Mouse (Mus musculus) MEL (cell line): ENCODE measurements around the gene Nfx1. TPM values are rescaled to one million over a fixed set of nuclear protein-coding genes. Genes with fewer than 3 reads are reported as not detected.
A peak's percentile ranks its signal among the peaks of the same experiment; 100 is the strongest.

Experiments
- DNase-seq: peaks from one replicate; pipeline ENCODE4 v3.0.0; 2011; ENCODE audit warnings: low read depth, low spot score
- H3K27ac ChIP-seq: 2 replicates; pipeline ENCODE4 v1.5.1; 2012; ENCODE audit warnings: low read depth, mild to moderate bottlenecking, control low read depth, low read length, moderate library complexity; ENCODE audit not compliant: control insufficient read depth
- H3K27me3 ChIP-seq, 2 experiments: fragments of 150-350 bp in 1 of 2; sonication (generic) in 1 of 2; 2 replicates each; pipeline ENCODE4 v1.6.1; 2012; ENCODE audit warnings: low read length in 2 of 2, mild to moderate bottlenecking in 2 of 2, improper control_type of control experiment in 1 of 2, moderate library complexity in 1 of 2; ENCODE audit not compliant: insufficient read depth in 2 of 2, control insufficient read depth in 1 of 2
- H3K36me3 ChIP-seq, 2 experiments: 2 replicates each; pipeline ENCODE4 v1.6.1; 2012 to 2014; ENCODE audit warnings: low read length in 2 of 2, improper control_type of control experiment in 1 of 2, inconsistent platforms in 1 of 2, mild to moderate bottlenecking in 1 of 2; ENCODE audit not compliant: insufficient read depth in 2 of 2, control insufficient read depth in 1 of 2
- H3K4me1 ChIP-seq, 2 experiments: fragments of 150-350 bp in 1 of 2; sonication (generic) in 1 of 2; 2 replicates each; pipeline ENCODE4 v1.6.1; 2012; ENCODE audit warnings: low read length in 2 of 2, improper control_type of control experiment in 1 of 2, mild to moderate bottlenecking in 1 of 2; ENCODE audit not compliant: insufficient read depth in 2 of 2, control insufficient read depth in 1 of 2
- H3K4me3 ChIP-seq, 2 experiments: fragments of 150-350 bp in 1 of 2; sonication (generic) in 1 of 2; 2 replicates each; pipeline ENCODE4 v1.5.1; 2012; ENCODE audit warnings: low read depth in 2 of 2, low read length in 2 of 2, mild to moderate bottlenecking in 2 of 2, moderate library complexity in 2 of 2, control low read depth in 1 of 2, improper control_type of control experiment in 1 of 2; ENCODE audit not compliant: control insufficient read depth in 1 of 2, insufficient read depth in 1 of 2
- H3K79me2 ChIP-seq: 2 replicates; pipeline ENCODE4 v1.6.1; 2012; ENCODE audit warnings: mild to moderate bottlenecking, low read length, moderate library complexity; ENCODE audit not compliant: control insufficient read depth, poor library complexity, insufficient read depth
- H3K9ac ChIP-seq: 2 replicates; pipeline ENCODE4 v1.6.1; 2012; ENCODE audit warnings: low read depth, mild to moderate bottlenecking, control low read depth, low read length, moderate library complexity; ENCODE audit not compliant: control insufficient read depth, poor library complexity, severe bottlenecking
- H3K9me3 ChIP-seq: fragments of 150-350 bp; sonication (generic); replicated peaks from 2 replicates; pipeline ENCODE4 v1.6.1; 2012; ENCODE audit warnings: mild to moderate bottlenecking, low read length, improper control_type of control experiment, moderate library complexity; ENCODE audit not compliant: insufficient read depth
- BHLHE40 ChIP-seq: IDR thresholded peaks from 2 replicates; pipeline ENCODE4 v1.6.1; 2012; ENCODE audit warnings: low read depth, mild to moderate bottlenecking, inconsistent platforms, low read length, improper control_type of control experiment, borderline replicate concordance
- CHD1 ChIP-seq: IDR thresholded peaks from 2 replicates; pipeline ENCODE4 v1.6.1; 2012; ENCODE audit warnings: low read depth, mild to moderate bottlenecking, inconsistent platforms, low read length, improper control_type of control experiment
- CTCF ChIP-seq, 3 experiments: IDR thresholded peaks in 2 of 3; conservative IDR thresholded peaks in 1 of 3; 2 replicates each; pipeline ENCODE4 v1.5.1; 2011 to 2012; ENCODE audit warnings: low read length in 3 of 3, low read depth in 2 of 3, mild to moderate bottlenecking in 2 of 3, improper control_type of control experiment in 1 of 3, inconsistent platforms in 1 of 3, mixed read lengths in 1 of 3, moderate library complexity in 1 of 3; ENCODE audit not compliant: control insufficient read depth in 1 of 3, insufficient read depth in 1 of 3, poor library complexity in 1 of 3, severe bottlenecking in 1 of 3
- ELF1 ChIP-seq: IDR thresholded peaks from 2 replicates; pipeline ENCODE4 v1.6.1; 2014; ENCODE audit warnings: low read depth, mild to moderate bottlenecking, inconsistent platforms, low read length, improper control_type of control experiment, moderate library complexity
- EP300 ChIP-seq, 2 experiments: IDR thresholded peaks; 2 replicates each; pipeline ENCODE4 v1.6.1; 2011; ENCODE audit warnings: improper control_type of control experiment in 2 of 2, low read length in 2 of 2, low read depth in 1 of 2, mild to moderate bottlenecking in 1 of 2
- ETS1 ChIP-seq: IDR thresholded peaks from 2 replicates; pipeline ENCODE4 v1.6.1; 2012; ENCODE audit warnings: low read depth, mild to moderate bottlenecking, inconsistent platforms, low read length, improper control_type of control experiment, moderate library complexity
- GATA1 ChIP-seq: IDR thresholded peaks from 2 replicates; pipeline ENCODE4 v1.6.1; 2011; ENCODE audit warnings: low read depth, low read length, improper control_type of control experiment
- HCFC1 ChIP-seq: IDR thresholded peaks from 2 replicates; pipeline ENCODE4 v1.6.1; 2012; ENCODE audit warnings: low read depth, mild to moderate bottlenecking, inconsistent platforms, low read length, improper control_type of control experiment, moderate library complexity
- MAFK ChIP-seq: IDR thresholded peaks from 2 replicates; pipeline ENCODE4 v1.6.1; 2011; ENCODE audit warnings: low read depth, mild to moderate bottlenecking, low read length, improper control_type of control experiment, borderline replicate concordance
- MAX ChIP-seq: IDR thresholded peaks from 2 replicates; pipeline ENCODE4 v1.6.1; 2011; ENCODE audit warnings: low read length, improper control_type of control experiment
- MAZ ChIP-seq: IDR thresholded peaks from 2 replicates; pipeline ENCODE4 v1.6.1; 2012; ENCODE audit warnings: low read depth, mild to moderate bottlenecking, inconsistent platforms, low read length, improper control_type of control experiment
- NRF1 ChIP-seq: IDR thresholded peaks from 2 replicates; pipeline ENCODE4 v1.6.1; 2014; ENCODE audit warnings: low read depth, mild to moderate bottlenecking, inconsistent platforms, low read length, improper control_type of control experiment, moderate library complexity; ENCODE audit not compliant: poor library complexity, insufficient read depth, severe bottlenecking
- POLR2A ChIP-seq, 2 experiments: IDR thresholded peaks; 2 replicates each; pipeline ENCODE4 v1.6.1; 2011 to 2012; ENCODE audit warnings: low read length in 2 of 2, mild to moderate bottlenecking in 2 of 2, control low read depth in 1 of 2, improper control_type of control experiment in 1 of 2, low read depth in 1 of 2, moderate library complexity in 1 of 2; ENCODE audit not compliant: control insufficient read depth in 1 of 2, insufficient read depth in 1 of 2, poor library complexity in 1 of 2
- POLR2AphosphoS2 ChIP-seq: IDR thresholded peaks from 2 replicates; pipeline ENCODE4 v1.6.1; 2011; ENCODE audit warnings: low read length, improper control_type of control experiment
- RAD21 ChIP-seq: IDR thresholded peaks from 2 replicates; pipeline ENCODE4 v1.6.1; 2011; ENCODE audit warnings: mild to moderate bottlenecking, low read depth, low read length, improper control_type of control experiment
- RCOR1 ChIP-seq: IDR thresholded peaks from 2 replicates; pipeline ENCODE4 v1.6.1; 2012; ENCODE audit warnings: low read depth, mild to moderate bottlenecking, inconsistent platforms, low read length, improper control_type of control experiment
- SMC3 ChIP-seq: IDR thresholded peaks from 2 replicates; pipeline ENCODE4 v1.6.1; 2011; ENCODE audit warnings: low read depth, low read length, improper control_type of control experiment
- TAL1 ChIP-seq: IDR thresholded peaks from 2 replicates; pipeline ENCODE4 v1.6.1; 2012; ENCODE audit warnings: mild to moderate bottlenecking, inconsistent platforms, low read length, moderate library complexity, mixed read lengths
- UBTF ChIP-seq: IDR thresholded peaks from 2 replicates; pipeline ENCODE4 v1.6.1; 2012; ENCODE audit warnings: low read depth, mild to moderate bottlenecking, inconsistent platforms, low read length, improper control_type of control experiment, moderate library complexity, borderline replicate concordance; ENCODE audit not compliant: insufficient read depth
- USF1 ChIP-seq: IDR thresholded peaks from 2 replicates; pipeline ENCODE4 v1.6.1; 2014; ENCODE audit warnings: low read depth, mild to moderate bottlenecking, inconsistent platforms, low read length, improper control_type of control experiment, moderate library complexity
- USF2 ChIP-seq, 2 experiments: IDR thresholded peaks; 2 replicates each; pipeline ENCODE4 v1.6.1; 2011 to 2012; ENCODE audit warnings: improper control_type of control experiment in 2 of 2, low read length in 2 of 2, borderline replicate concordance in 1 of 2, inconsistent platforms in 1 of 2, low read depth in 1 of 2, mild to moderate bottlenecking in 1 of 2; ENCODE audit not compliant: insufficient read depth in 1 of 2
- ZC3H11A ChIP-seq: IDR thresholded peaks from 2 replicates; pipeline ENCODE4 v1.6.1; 2012; ENCODE audit warnings: low read depth, mild to moderate bottlenecking, inconsistent platforms, low read length, improper control_type of control experiment
- ZKSCAN1 ChIP-seq: IDR thresholded peaks from 2 replicates; pipeline ENCODE4 v1.6.1; 2012; ENCODE audit warnings: low read depth, mild to moderate bottlenecking, inconsistent platforms, low read length, improper control_type of control experiment, moderate library complexity
- ZMIZ1 ChIP-seq: IDR thresholded peaks from 2 replicates; pipeline ENCODE4 v1.6.1; 2012; ENCODE audit warnings: low read depth, mild to moderate bottlenecking, inconsistent platforms, low read length, improper control_type of control experiment, moderate library complexity
- ZNF384 ChIP-seq: IDR thresholded peaks from 2 replicates; pipeline ENCODE4 v1.6.1; 2012; ENCODE audit warnings: low read depth, mild to moderate bottlenecking, inconsistent platforms, low read length, improper control_type of control experiment
- polyA plus RNA-seq, 2 experiments: library from polyadenylated mRNA; stranded (reverse) in 1 of 2; unstranded in 1 of 2; fragments of >175 nt in 1 of 2; fragments of >200 nt in 1 of 2; gene quantifications; 2 replicates each; pipeline versions ENCODE4 v1.2.1 to v1.2.4; 2012; ENCODE audit warnings: low replicate concordance in 2 of 2, low read depth in 1 of 2; ENCODE audit not compliant: insufficient read length in 2 of 2, insufficient read depth in 1 of 2, missing spikeins in 1 of 2
- total RNA-seq: library from RNA; depleted of rRNA; stranded (reverse); fragments of 300-350 nt; gene quantifications from 2 replicates; pipeline ENCODE4 v1.2.3, GENCODE M21; 2012

The Nfx1 gene
- total and polyA plus RNA-seq, 3 experiments, result 54.9 to 72.6 TPM; not detected in 1

DNA sequence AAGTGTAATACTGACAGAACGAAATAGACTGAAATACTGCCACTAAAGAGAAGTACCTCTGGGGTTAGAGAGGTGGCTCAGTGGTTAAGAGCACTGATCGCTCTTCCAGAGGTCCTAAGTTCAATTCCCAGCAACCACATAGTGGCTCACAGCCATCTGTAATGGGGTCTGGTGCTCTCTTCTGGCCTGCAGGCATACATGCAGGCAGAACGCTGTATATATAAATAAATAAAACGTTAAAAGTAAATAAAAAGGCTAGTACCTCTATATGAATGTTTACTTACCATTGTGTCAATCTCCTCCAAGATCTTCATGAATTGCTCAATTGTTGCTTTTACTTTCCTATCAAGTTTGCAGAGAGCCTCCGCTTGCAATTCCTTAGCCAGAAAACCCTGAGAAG lies 31.9 kb upstream of the Nfx1 start:
- peaks cover 3 to 37% of the 10 kb centered on the region in 2 experiments; a peak in 3 of 4 replicates for H3K36me3 ChIP-seq
- H3K4me1 ChIP-seq, result no peaks in the 10 kb centered on the region
- no peak overlapping the region for H3K9ac ChIP-seq
- H3K27ac ChIP-seq, result no peak overlapping the region
- DNase-seq, result no peak
- TF ChIP-seq ZMIZ1 (no peak), CTCF (IDR thresholded peaks at IDR 0.05 in 2 of 3, conservative IDR thresholded peaks at IDR 0.05 in 1 of 3; ENCODE audit: control insufficient read depth in 1 of 3, insufficient read depth in 1 of 3, low read depth in 2 of 3, low read length in 3 of 3, poor library complexity in 1 of 3, severe bottlenecking in 1 of 3) (no peak), HCFC1 (no peak), BHLHE40 (no peak), UBTF (no peak), CHD1 (no peak), ETS1 (no peak), USF2 (IDR thresholded peaks at IDR 0.05; ENCODE audit: borderline replicate concordance in 1 of 2, insufficient read depth in 1 of 2, low read depth in 1 of 2, low read length in 2 of 2) (no peak), SMC3 (no peak), ZNF384 (no peak), USF1 (no peak)
- H3K27me3 ChIP-seq, result no peaks in the 10 kb centered on the region
- H3K9me3 ChIP-seq, result no peaks in the 10 kb centered on the region
- no peak overlapping the region for H3K4me3 ChIP-seq
- no peaks in the 10 kb centered on the region; the same call in 1 of the 2 replicates for H3K79me2 ChIP-seq

DNA sequence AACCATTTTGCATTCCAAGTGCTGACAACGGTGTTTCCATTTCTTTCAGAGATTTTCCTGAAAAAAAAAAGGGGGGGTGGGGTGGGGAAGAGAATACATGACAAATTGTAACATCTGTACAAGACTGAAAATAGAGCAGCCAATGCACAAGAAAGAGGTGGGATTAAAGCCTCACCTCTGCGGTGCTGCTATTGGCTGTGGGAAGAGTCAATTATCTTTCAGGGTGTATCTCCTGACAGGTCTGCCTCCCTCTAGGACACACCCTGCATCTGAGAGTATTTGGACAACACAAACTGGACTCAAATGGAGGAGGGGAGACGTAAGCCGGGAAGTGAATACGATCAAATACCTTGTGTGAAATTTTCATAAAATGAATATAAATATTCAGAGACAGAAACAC lies 27.1 kb upstream of the Nfx1 start:
- peak; percentile 18 for DNase-seq

More for the DNA sequence above, 27.1 kb upstream of the Nfx1 start:
- peaks cover 25% of the 10 kb centered on the region for H3K79me2 ChIP-seq
- peaks cover 15 to 37% of the 10 kb centered on the region in 2 experiments for H3K36me3 ChIP-seq
- H3K9ac ChIP-seq, result no peak overlapping the region
- H3K4me1 ChIP-seq, result peaks cover 0 to 3% of the 10 kb centered on the region in 2 experiments; a peak in 2 of 4 replicates
- no peak overlapping the region for H3K27ac ChIP-seq
- no peak overlapping the region for H3K4me3 ChIP-seq
- H3K27me3 ChIP-seq, result no peaks in the 10 kb centered on the region
- no peak for TF ChIP-seq MAX
- TF ChIP-seq NRF1, result no peak
- TF ChIP-seq EP300 (IDR thresholded peaks at IDR 0.05; ENCODE audit: low read depth in 1 of 2, low read length in 2 of 2), result no peak
- TF ChIP-seq BHLHE40, result no peak
- no peak for TF ChIP-seq POLR2AphosphoS2
- no peak for TF ChIP-seq ETS1
- no peak for TF ChIP-seq POLR2A (IDR thresholded peaks at IDR 0.05; ENCODE audit: control insufficient read depth in 1 of 2, insufficient read depth in 1 of 2, low read depth in 1 of 2, low read length in 2 of 2, poor library complexity in 1 of 2)
- TF ChIP-seq RCOR1, result no peak
- TF ChIP-seq MAZ, result no peak
- TF ChIP-seq USF2 (IDR thresholded peaks at IDR 0.05; ENCODE audit: borderline replicate concordance in 1 of 2, insufficient read depth in 1 of 2, low read depth in 1 of 2, low read length in 2 of 2), result no peak
- no peak for TF ChIP-seq TAL1
- TF ChIP-seq ZNF384, result no peak
- TF ChIP-seq ZKSCAN1, result no peak
- TF ChIP-seq RAD21, result no peak
- no peak for TF ChIP-seq ZC3H11A
- no peak for TF ChIP-seq CTCF (IDR thresholded peaks at IDR 0.05 in 2 of 3, conservative IDR thresholded peaks at IDR 0.05 in 1 of 3; ENCODE audit: control insufficient read depth in 1 of 3, insufficient read depth in 1 of 3, low read depth in 2 of 3, low read length in 3 of 3, poor library complexity in 1 of 3, severe bottlenecking in 1 of 3)
- TF ChIP-seq ELF1, result no peak
- TF ChIP-seq MAFK, result no peak
- no peak for TF ChIP-seq GATA1
- H3K9me3 ChIP-seq, result no peaks in the 10 kb centered on the region
